Mouse (Mus musculus): ENCODE data around the gene Klhl3. TPM values are rescaled to one million over a fixed set of nuclear protein-coding genes. Genes with fewer than 3 reads are reported as not detected.
"Not testable (repeated sequence)": the region's sequence is repeated elsewhere in the genome, so short reads cannot be mapped to it uniquely, and the experiment has no call there.

Klhl3 gene
- polyA plus RNA-seq, 1 experiment from 2014 or later = 3.2 TPM

DNA sequence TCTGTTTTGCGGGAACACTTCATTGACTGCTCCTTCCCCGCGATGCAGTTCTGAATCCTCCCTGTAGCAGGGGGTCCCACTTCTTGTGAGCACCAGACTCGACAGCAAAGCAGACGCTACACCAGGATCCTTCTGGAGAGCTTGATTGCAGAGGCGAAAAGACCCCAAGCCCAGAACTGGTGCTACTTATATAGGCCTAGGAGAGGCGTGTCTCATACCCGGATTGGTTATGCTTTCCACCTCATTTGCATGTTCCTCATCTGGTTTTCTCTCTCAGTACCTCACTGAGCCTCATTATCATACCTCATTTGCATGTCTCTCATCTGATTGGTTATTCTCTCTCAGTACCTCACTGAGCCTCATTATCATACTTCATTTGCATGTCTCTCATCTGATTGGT, 33.2 kb upstream of the Klhl3 start:
- not testable (repeated sequence) for H3K9ac ChIP-seq; H3K36me3 ChIP-seq; H3K4me1 ChIP-seq; H3K9me3 ChIP-seq; H3K27ac ChIP-seq; H3K4me2 ChIP-seq; H3K27me3 ChIP-seq (replicated peaks); ATAC-seq (ENCODE audit: insufficient read depth, low FRiP score, low read depth); H3K4me3 ChIP-seq (replicated peaks)
- 95% methylated on average over 8 of the region's 8 CpGs for WGBS

DNA sequence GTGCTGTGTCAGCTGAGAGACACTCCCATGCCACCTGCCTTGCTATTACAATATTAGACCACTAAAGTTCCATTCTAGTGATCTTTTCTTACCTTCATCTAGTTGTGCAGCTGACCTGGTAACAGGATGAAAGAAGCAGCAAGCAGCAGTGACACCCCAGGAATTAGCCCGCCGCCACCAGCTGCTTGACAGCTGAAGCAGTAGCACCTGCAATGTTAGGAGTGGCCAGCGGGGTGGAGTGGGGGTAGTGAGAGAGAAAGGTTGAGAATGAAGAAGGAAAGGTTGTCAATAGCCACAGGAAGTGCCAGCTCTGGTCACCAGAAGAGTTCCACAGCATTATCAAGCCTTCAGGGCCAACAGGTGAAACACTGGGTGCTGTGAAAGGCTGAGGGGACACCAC, 18.3 kb upstream of the Klhl3 start:
- WGBS = 48% methylated on average over 3 of the region's 3 CpGs
- H3K27me3 ChIP-seq (replicated peaks) = no peaks in the 10 kb centered on the region
- H3K4me3 ChIP-seq (replicated peaks) = no peak overlapping the region
- no peak overlapping the region for H3K27ac ChIP-seq
- peaks cover 5% of the 10 kb centered on the region; the same call in 1 of the 2 replicates for H3K4me1 ChIP-seq
- ATAC-seq (ENCODE audit: insufficient read depth, low FRiP score, low read depth) = no peak
- no peaks in the 10 kb centered on the region for H3K36me3 ChIP-seq
- H3K9ac ChIP-seq = no peak overlapping the region
- H3K4me2 ChIP-seq = no peak overlapping the region
- H3K9me3 ChIP-seq = no peaks in the 10 kb centered on the region

DNA sequence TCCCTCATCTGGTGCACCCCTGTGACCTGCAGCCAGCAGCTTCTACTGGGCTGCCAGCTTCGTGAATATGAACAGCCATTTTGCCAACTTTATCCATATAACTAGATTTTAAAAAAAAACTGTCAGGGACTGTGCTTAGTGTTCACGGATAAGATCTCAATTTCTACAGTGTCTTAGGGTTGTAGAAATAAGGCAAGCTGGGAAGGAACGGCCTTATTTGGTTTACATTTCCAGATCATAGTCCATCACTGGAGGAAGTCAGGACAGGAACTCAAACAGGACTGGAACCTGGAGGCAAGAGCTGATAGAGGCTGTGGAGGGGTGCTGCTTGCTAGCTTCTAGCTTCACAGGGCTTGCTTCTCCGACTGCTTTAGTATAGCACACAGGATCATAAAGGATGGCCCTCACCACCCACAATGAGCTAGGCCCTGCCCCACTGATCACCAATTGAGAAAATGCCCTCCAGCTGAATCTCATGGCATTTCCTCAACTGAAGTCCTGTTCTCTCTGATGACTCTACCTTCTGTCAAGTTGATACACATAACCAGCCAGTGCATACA, 16.4 kb upstream of the Klhl3 start:
- Histone ChIP-seq H3K4me1 (peaks cover 7% of the 10 kb centered on the region; the same call in 1 of the 2 replicates), H3K9ac (peak overlapping the region; percentile 89; the same call in 1 of the 2 replicates), H3K4me2 (peak overlapping the region; percentile 65), H3K27ac (peak overlapping the region; percentile 98), H3K36me3 (no peaks in the 10 kb centered on the region), H3K4me3 (replicated peaks) (peak overlapping the region; percentile 91), H3K9me3 (no peaks in the 10 kb centered on the region), H3K27me3 (replicated peaks) (no peaks in the 10 kb centered on the region)
- WGBS = 27% methylated on average over 4 of the region's 4 CpGs
- ATAC-seq (ENCODE audit: insufficient read depth, low FRiP score, low read depth) = no peak

DNA sequence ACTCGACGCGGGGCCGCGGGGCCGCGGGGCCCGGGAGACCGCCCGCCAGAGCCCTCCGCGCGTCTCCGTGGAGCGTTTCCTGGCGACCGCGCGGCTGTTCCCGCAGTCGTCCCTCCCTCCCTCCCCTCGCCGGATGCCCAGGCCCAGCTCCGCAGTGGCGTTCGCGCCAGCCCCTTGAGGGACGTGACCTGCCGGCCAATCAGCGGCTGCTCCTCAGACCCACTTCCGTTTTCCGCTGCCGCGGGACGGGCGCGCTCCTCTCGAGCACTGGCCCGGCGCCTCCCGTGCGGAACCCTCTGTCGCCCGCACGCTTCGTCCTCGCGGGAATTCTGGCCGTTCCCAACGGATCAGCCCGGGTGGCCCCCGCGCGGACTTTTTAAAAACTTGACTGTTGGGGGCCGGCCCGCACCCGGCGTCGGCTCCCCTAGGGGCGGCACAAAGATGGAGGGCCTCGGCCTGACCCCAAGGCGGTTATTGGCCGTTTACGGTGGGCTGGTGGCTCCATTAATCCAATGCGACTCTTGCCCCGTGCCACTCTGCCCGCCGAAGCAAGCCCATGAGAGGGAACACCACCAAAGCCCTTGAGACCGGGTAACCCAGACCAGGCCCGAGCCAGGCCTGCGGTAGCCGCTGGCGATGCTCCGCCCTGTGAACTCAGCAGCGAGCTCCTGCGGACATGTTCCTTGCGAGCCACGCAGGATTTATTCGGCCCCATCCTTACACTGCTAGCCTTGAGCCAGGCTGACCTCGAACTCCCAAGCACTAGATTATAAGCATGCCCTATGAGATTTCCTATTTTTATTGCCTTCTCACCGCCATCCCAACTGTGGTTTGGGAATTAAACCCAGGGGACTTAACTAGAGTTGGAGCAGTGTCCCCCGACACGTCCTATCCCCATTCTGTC, 15.6 kb upstream of the Klhl3 start:
- peak overlapping the region; percentile 89 for H3K9ac ChIP-seq
- H3K27me3 ChIP-seq (replicated peaks) = no peaks in the 10 kb centered on the region
- no peaks in the 10 kb centered on the region for H3K36me3 ChIP-seq
- peak overlapping the region; percentile 65 for H3K4me2 ChIP-seq
- H3K9me3 ChIP-seq = no peaks in the 10 kb centered on the region
- peak overlapping the region; percentile 91 for H3K4me3 ChIP-seq (replicated peaks)
- peaks cover 13% of the 10 kb centered on the region for H3K4me1 ChIP-seq
- peak; percentile 97 for ATAC-seq (ENCODE audit: insufficient read depth, low FRiP score, low read depth)
- H3K27ac ChIP-seq = peak overlapping the region; percentile 98
- WGBS = under 1% methylated on average over 71 of the region's 83 CpGs

DNA sequence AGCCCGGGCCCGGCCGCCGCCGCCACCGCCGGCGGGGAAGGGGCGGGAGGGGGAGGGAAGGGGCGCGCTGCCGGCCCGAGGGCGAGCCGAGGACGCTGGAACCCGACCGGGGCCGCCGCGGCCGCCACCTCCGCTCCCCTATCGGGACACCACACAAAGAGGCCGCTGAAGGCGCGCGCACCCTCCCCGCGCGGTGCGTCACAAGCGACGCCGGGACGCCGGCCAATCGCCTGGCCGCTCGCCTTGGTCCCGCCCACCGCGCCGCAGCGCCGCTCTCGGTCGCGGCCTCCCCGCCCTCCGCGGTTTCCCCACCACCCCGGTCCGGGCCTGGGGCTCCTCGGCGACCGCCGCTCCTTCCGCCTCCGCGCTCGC, 15.0 kb upstream of the Klhl3 start, which contains the start of gene Hnrnpa0:
Hnrnpa0 (minus strand) TSS at position 161 of the 372 bp plus-strand sequence.
- 0% methylated on average over 34 of the region's 62 CpGs for WGBS
- H3K9me3 ChIP-seq = no peaks in the 10 kb centered on the region
- peak within 1 kb of the TSS; percentile 65 for H3K4me2 ChIP-seq
- H3K27me3 ChIP-seq (replicated peaks) = no peaks in the 10 kb centered on the region
- ATAC-seq (ENCODE audit: insufficient read depth, low FRiP score, low read depth) = peak; percentile 91
- H3K36me3 ChIP-seq = no peaks in the 10 kb centered on the region
- peak within 1 kb of the TSS; percentile 91 for H3K4me3 ChIP-seq (replicated peaks)
- H3K27ac ChIP-seq = peak within 1 kb of the TSS; percentile 98
- H3K9ac ChIP-seq = peak within 1 kb of the TSS; percentile 95
- peaks cover 15% of the 10 kb centered on the region for H3K4me1 ChIP-seq

DNA sequence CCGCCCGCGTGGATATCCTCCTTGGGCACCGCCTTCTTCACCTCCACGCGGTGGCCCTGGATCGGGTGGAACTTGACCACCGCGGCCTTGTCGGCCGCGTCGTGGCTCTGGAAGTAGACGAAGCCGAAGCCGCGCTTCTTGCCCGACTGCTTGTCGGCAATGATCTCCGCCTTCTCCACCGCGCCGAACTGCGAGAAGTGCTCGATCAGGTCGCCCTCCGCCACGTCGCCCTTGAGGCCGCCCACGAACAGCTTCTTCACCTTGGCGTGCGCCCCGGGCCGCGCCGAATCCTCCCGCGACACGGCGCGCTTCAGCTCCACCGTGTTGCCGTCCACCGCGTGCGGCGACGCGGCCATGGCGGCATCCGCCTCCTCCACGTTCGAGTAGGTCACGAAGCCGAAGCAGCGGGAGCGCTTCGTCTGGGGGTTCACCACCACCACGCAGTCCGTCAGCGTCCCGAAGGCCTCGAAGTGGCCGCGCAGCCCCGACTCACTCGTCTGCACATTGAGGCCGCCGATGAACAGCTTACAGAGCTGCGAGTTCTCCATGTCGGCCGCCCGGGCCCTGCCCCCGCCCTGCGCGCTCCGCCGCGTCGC, 14.5 kb upstream of the Klhl3 start:
- H3K27ac ChIP-seq = peak overlapping the region; percentile 98
- H3K4me3 ChIP-seq (replicated peaks) = peak overlapping the region; percentile 91
- H3K4me1 ChIP-seq = peaks cover 15% of the 10 kb centered on the region
- peak; percentile 15 for ATAC-seq (ENCODE audit: insufficient read depth, low FRiP score, low read depth)
- WGBS = under 1% methylated on average over 80 of the region's 81 CpGs
- H3K9ac ChIP-seq = peak overlapping the region; percentile 95
- H3K9me3 ChIP-seq = no peaks in the 10 kb centered on the region
- H3K27me3 ChIP-seq (replicated peaks) = no peaks in the 10 kb centered on the region
- H3K4me2 ChIP-seq = peak overlapping the region; percentile 63
- H3K36me3 ChIP-seq = no peaks in the 10 kb centered on the region

DNA sequence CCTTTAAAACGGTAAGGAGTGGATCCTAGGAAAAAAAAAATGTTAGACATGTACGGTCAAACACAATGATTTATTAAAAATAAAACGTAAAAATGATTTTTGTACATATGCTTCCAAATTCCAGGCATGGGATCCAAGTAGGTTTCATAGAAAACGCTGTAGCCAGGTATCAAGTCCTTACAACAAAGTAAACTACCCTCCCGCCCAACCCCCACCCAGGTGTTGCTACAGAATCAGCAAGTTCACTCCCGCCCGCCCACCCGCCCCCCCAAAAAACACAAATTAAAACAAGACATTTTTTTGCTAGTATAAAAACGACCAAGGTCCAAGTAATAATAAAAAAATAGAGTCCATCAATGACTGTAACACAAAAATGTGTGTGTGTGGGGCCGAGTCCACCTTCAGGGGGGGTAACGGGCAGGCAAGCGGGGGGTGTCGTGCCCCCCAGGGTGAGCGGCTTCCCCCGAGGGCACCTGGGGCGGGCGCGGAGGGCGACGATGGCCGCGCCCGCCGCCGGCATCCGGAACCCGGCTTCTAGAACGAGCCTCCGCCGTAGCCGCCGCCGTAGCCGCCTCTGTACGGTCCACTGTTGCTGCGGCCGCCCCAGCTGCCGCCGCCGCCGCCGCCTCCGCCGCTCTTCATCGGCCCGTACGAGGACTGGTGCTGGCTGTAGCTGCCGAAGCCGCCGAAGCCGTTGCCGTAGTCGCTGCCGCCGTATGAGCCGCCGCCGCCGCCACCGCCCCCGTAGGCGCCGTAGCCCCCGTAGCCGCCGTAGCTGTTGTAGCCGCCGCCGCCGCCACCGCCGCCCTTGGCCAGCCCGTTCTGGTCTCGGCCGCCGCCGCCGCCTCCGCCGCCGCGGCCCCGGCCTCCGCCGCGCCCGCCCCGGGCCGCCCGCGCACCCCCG, 13.7 kb upstream of the Klhl3 start:
- Histone ChIP-seq H3K4me1 (peaks cover 15% of the 10 kb centered on the region), H3K27ac (peak overlapping the region; percentile 98), H3K27me3 (replicated peaks) (no peaks in the 10 kb centered on the region), H3K4me2 (peak overlapping the region; percentile 63), H3K9ac (peak overlapping the region; percentile 95), H3K9me3 (no peaks in the 10 kb centered on the region), H3K36me3 (no peaks in the 10 kb centered on the region), H3K4me3 (replicated peaks) (peak overlapping the region; percentile 91)
- under 1% methylated on average over 59 of the region's 92 CpGs for WGBS
- ATAC-seq (ENCODE audit: insufficient read depth, low FRiP score, low read depth) = no peak

DNA sequence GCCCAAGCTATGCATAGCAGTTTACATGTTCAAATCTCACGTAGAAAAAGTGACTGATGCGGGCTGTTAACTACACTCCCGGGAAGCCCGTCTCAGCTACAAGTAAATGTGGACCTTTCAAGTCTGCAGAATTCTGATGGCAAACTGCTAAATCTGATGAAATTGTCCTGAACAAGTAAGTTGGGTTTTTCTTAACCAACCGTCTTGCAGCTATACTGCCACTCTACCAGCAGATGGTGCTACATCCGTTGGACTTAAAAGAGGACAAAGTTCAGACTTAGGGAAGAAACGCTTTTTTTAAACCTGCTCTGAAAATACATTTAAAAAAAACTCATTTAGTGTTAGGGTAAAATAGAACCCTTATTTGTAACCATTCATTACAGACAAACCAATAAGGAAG, 12.7 kb upstream of the Klhl3 start:
- peak overlapping the region; percentile 63 for H3K4me2 ChIP-seq
- no peak overlapping the region for H3K27ac ChIP-seq
- no peak overlapping the region; the same call in 1 of the 2 replicates for H3K9ac ChIP-seq
- H3K36me3 ChIP-seq = no peaks in the 10 kb centered on the region
- H3K4me3 ChIP-seq (replicated peaks) = peak overlapping the region; percentile 23
- no peaks in the 10 kb centered on the region for H3K27me3 ChIP-seq (replicated peaks)
- H3K4me1 ChIP-seq = peaks cover 15% of the 10 kb centered on the region
- ATAC-seq (ENCODE audit: insufficient read depth, low FRiP score, low read depth) = no peak
- H3K9me3 ChIP-seq = no peaks in the 10 kb centered on the region
- 21% methylated on average over 7 of the region's 7 CpGs for WGBS

DNA sequence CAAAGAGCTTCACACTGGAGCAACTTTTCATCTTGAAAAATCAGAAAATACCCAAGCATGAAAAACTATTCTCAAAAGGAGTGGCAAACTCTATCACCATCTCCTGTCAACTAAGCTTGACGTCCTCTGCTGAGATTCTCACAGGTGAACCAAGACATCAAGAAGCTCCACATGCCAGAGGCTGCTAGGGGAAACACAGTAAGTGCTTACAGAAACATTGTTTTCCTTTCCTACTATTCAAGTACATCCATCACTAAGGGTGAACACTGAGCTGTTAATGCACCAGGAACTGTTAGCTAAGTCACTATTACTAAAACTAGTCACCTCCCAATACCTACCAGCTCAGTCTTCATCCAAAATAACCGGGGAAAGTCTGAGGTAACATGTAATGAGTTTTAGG, 11.6 kb upstream of the Klhl3 start:
- H3K27ac ChIP-seq = no peak overlapping the region
- no peak for ATAC-seq (ENCODE audit: insufficient read depth, low FRiP score, low read depth)
- no peaks in the 10 kb centered on the region for H3K36me3 ChIP-seq
- H3K27me3 ChIP-seq (replicated peaks) = no peaks in the 10 kb centered on the region
- 48% methylated on average over 2 of the region's 2 CpGs for WGBS
- H3K9me3 ChIP-seq = no peaks in the 10 kb centered on the region
- H3K4me2 ChIP-seq = no peak overlapping the region
- peaks cover 12% of the 10 kb centered on the region for H3K4me1 ChIP-seq
- H3K9ac ChIP-seq = no peak overlapping the region
- H3K4me3 ChIP-seq (replicated peaks) = no peak overlapping the region

DNA sequence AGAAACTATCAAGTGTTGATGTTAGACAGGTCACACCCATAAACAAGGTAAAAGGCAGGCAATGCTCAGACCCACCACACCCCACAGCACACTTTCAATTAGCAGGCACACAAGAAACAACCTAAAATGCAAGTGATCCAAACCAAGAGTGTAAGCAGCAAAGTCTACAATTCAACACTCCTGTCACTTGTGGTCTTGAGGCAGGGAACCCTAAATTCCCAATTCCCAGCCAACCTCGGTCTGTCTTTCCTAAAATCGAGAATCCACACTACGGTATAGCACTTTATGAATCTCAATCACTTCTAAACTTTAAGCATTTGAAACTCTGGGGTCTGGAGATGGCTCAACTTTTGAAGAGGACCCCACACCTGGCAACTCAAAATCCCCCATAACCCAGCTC, 10.9 kb upstream of the Klhl3 start:
- H3K27ac ChIP-seq = no peak overlapping the region
- H3K36me3 ChIP-seq = no peaks in the 10 kb centered on the region
- WGBS = 68% methylated on average over 3 of the region's 3 CpGs
- no peak for ATAC-seq (ENCODE audit: insufficient read depth, low FRiP score, low read depth)
- H3K4me3 ChIP-seq (replicated peaks) = no peak overlapping the region
- H3K27me3 ChIP-seq (replicated peaks) = no peaks in the 10 kb centered on the region
- H3K4me1 ChIP-seq = peaks cover 10% of the 10 kb centered on the region; the same call in 1 of the 2 replicates
- H3K9ac ChIP-seq = no peak overlapping the region
- no peak overlapping the region for H3K4me2 ChIP-seq
- no peaks in the 10 kb centered on the region for H3K9me3 ChIP-seq

DNA sequence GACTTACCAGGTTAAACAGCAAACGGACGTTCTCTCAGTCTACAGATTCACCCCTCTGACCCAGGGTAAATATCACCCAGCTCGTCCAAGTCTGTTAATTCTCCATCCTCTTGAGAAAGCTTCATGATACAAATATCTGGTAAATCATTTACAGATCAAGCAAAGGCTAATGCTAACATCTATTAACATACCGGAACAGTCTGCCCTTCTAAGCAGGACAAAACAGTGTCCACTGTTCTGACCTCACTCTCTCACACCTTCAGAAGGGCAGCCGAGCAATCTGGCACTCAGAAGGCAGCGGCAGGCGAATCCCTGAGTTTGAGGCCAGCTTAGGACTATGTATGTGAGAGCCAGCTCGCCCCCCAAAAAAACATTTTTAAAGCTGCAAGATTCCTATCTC, 10.0 kb upstream of the Klhl3 start:
- Histone ChIP-seq H3K4me2 (no peak overlapping the region), H3K36me3 (no peaks in the 10 kb centered on the region), H3K9ac (no peak overlapping the region), H3K4me1 (peaks cover 10% of the 10 kb centered on the region; the same call in 1 of the 2 replicates), H3K4me3 (replicated peaks) (no peak overlapping the region), H3K27ac (peak overlapping the region; percentile 18; the same call in 1 of the 2 replicates), H3K9me3 (no peaks in the 10 kb centered on the region), H3K27me3 (replicated peaks) (no peaks in the 10 kb centered on the region)
- 38% methylated on average over 8 of the region's 8 CpGs for WGBS
- ATAC-seq (ENCODE audit: insufficient read depth, low FRiP score, low read depth) = peak; percentile 36; the same call in 1 of the 2 replicates

Measured in stomach, embryonic 15.5 days (tissue).